Mouse (Mus musculus) lung, postnatal 25 days (tissue): ENCODE results near the gene Zbed6.
A peak's percentile ranks its signal among the peaks of the same experiment; 100 is the strongest.

Experiments
- DNase-seq: peaks from one replicate; pipeline ENCODE4 v3.0.0; 2022; ENCODE audit warnings: low spot score

The Zbed6 gene

GRCm38 (mm10) chr1:133662941-133663340 is 2.3 kb upstream of the Zbed6 start:
- no peak for DNase-seq

- DNase-seq: peak; percentile 97
Measured at GRCm38 (mm10) chr1:133661203-133661933, 683 bp upstream of the Zbed6 start, which contains the start of gene Gm38394. TSS of gene Gm38394 (minus strand) at chr1:133661318.

GRCm38 (mm10) chr1:133658878-133659277 is 1.8 kb downstream of the Zbed6 start:
- DNase-seq: no peak

GRCm38 (mm10) chr1:133656811-133657210 is 3.9 kb downstream of the Zbed6 start:
- no peak for DNase-seq

- no peak for DNase-seq
Measured at GRCm38 (mm10) chr1:133653033-133653432, 7.7 kb downstream of the Zbed6 start.

GRCm38 (mm10) chr1:133650288-133651055 is 10.2 kb downstream of the Zbed6 start:
- no peak for DNase-seq

- no peak for DNase-seq
Measured at GRCm38 (mm10) chr1:133645652-133646051, 15.0 kb downstream of the Zbed6 start.

GRCm38 (mm10) chr1:133641163-133641562 is 19.5 kb downstream of the Zbed6 start:
- DNase-seq: no peak

GRCm38 (mm10) chr1:133638517-133638916 is 22.2 kb downstream of the Zbed6 start:
- DNase-seq: no peak

- DNase-seq: no peak
Measured at GRCm38 (mm10) chr1:133632168-133632567, 28.5 kb downstream of the Zbed6 start.

GRCm38 (mm10) chr1:133625052-133625451 is 35.6 kb downstream of the Zbed6 start:
- DNase-seq: no peak

- DNase-seq: no peak
Measured at GRCm38 (mm10) chr1:133618311-133618710, 42.4 kb downstream of the Zbed6 start.

GRCm38 (mm10) chr1:133617908-133618307 is 42.8 kb downstream of the Zbed6 start:
- no peak for DNase-seq

- no peak for DNase-seq
Measured at GRCm38 (mm10) chr1:133613817-133614216, 46.9 kb downstream of the Zbed6 start.

- no peak for DNase-seq
Measured at GRCm38 (mm10) chr1:133611436-133611835, 49.2 kb downstream of the Zbed6 start.

- DNase-seq: no peak
Measured at GRCm38 (mm10) chr1:133610601-133611000, 50.1 kb downstream of the Zbed6 start.

GRCm38 (mm10) chr1:133609771-133610502 is 50.7 kb downstream of the Zbed6 start, which contains the start of gene Snrpe:
TSS of gene Snrpe (minus strand) at chr1:133610291.
- peak; percentile 95 for DNase-seq
